Mouse (Mus musculus) layer of hippocampus, adult 9-11 months (tissue): Measurements from ENCODE around the gene Hacd2.
A peak's percentile ranks its signal among the peaks of the same experiment; 100 is the strongest.

Experiments
- DNase-seq: peaks from one replicate; pipeline ENCODE4 v3.0.0; 2022

Hacd2 gene

DNA sequence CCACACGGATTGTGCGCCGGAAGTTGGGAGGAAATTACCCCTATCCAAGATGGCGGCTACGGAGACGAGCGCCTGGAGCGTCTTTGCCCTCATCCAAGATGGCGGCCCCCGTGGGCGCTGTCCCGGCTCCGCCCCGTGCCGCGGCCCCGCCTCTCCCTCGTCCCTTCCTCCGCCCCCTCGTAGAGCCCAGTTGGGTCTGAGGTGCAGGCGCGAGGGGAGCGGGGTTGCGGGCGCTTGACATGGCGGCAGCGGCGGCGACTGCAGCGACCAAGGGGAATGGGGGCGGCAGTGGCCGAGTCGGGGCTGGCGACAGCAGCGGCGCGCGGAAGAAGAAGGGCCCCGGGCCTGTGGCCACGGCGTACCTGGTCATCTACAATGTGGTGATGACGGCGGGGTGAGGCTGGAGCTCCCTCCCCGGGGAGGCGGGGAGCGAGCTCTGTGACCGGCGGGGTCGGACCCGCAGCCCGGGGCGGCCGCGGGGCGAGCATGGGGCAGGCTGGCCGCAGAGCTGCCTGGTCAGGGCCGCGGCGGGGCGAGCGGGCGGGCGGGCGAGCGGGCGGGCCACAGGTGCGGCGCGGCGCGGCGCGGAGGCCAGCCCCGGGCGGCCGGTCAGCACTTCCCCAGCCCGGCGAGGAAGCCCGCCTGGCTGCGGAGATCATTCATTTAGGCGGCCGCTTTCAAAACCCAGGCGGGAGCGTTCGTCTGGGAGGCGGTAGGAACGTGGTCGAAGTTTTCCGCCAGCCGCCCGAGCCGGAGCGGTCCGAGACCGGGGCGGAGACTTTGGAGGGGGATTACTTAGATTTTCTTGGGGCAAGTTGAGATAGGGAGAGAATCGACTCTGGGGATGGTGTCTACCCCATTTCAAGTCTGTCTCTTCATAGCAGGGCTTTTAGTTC lies at the start of gene Hacd2:
Hacd2 (plus strand) TSS at position 187 of the 896 bp plus-strand sequence.
- DNase-seq: peak; percentile 95

GRCm38 (mm10) chr16:34972471-34972870 lies 49.8 kb upstream of the Hacd2 start:
- no peak for DNase-seq

GRCm38 (mm10) chr16:34975544-34975943 lies 46.7 kb upstream of the Hacd2 start:
- no peak for DNase-seq

DNA sequence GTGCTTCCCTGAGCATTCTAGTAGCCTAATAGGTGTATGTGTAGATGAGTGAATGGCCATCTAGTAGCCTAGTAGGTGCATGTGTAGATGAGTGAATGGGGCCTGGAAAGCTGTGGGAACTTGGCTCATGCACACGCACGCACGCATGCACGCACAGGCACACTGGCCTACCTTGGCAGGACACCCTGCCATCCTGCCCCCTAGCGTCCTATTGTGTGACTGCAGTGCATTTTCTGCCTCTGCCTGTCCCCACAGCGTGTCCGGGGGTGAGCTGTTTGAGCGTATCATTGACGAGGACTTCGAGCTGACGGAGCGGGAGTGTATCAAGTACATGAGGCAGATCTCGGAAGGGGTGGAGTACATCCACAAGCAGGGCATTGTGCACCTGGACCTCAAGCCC lies 45.6 kb upstream of the Hacd2 start:
- no peak for DNase-seq

GRCm38 (mm10) chr16:34978018-34978417 lies 44.2 kb upstream of the Hacd2 start:
- DNase-seq: no peak

DNA sequence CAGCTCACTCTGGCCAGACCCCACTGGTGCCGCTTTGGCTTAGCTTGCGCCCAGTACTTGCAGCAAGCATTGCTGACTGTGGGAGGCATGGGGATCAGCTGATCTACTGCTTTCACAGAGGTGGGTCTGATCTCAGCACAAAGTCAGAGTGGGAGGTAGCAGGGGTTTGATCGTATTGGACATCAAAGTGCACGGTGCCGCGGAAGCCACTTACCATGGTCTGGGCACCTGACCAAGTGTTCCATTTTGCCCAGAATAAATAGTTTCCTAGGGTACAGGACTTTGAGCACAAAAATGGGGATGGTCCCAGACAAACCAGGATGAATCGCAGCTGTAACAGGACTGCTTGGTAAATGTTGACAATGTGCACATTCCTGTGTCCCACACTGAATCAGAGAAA lies 41.2 kb upstream of the Hacd2 start:
- no peak for DNase-seq

- DNase-seq: peak; percentile 64
Observed at GRCm38 (mm10) chr16:34984203-34985030, 37.8 kb upstream of the Hacd2 start.

GRCm38 (mm10) chr16:34985031-34985346 lies 37.2 kb upstream of the Hacd2 start:
- DNase-seq: no peak

- DNase-seq: no peak
Observed at GRCm38 (mm10) chr16:34986211-34986825, 35.9 kb upstream of the Hacd2 start.

DNA sequence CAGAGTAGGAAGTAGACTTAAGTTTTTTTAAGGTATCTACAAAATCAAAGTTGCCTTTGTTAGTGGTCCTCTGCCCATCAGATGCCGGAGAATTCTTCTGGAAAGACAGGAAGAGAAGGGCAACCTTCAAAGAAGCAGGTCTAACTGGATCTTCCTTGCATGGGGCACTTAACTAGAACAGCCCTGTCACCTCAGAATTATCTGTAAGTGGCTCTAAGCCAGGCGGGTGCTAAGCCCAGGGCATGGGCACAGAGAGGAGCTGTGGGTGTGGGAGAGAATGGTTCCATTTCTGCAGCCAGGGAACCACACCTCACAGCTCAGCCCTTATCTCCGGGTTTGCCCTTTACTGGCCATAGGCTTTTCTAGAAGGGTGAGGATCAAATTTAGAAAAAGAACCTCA lies 30.9 kb upstream of the Hacd2 start:
- no peak for DNase-seq

GRCm38 (mm10) chr16:34992854-34993253 lies 29.4 kb upstream of the Hacd2 start:
- DNase-seq: no peak

DNA sequence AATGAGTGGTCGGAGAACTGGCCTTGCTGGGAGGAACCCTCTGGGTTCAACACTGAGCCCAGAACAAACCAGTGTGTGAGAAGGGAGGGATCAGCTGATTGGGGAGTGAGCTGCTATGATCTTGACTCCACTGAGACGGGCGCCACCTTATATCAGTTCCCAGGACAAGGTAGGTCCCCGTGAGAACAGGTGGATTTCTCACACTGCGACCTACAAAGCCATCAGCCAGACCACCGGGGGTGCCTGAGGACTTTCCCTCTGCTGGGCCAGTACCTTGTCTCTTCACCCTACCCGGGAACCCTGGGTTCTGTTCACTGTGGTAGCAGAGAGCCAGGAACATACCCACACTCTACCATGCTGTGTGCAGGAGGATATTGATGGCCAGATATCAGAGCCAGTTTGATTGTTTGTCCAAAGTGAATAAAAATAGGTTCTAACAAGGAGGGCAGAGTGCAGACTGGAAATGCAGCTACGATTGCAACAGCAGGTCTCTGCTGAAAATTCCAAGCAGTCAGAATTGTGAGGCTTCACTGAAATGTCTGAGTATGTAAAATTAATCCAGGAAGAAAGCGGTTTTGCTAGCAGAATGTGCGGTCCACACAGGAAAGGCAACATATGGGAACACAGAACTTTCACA lies 28.4 kb upstream of the Hacd2 start:
- DNase-seq: no peak

GRCm38 (mm10) chr16:34994641-34995141 lies 27.5 kb upstream of the Hacd2 start:
- no peak for DNase-seq

DNA sequence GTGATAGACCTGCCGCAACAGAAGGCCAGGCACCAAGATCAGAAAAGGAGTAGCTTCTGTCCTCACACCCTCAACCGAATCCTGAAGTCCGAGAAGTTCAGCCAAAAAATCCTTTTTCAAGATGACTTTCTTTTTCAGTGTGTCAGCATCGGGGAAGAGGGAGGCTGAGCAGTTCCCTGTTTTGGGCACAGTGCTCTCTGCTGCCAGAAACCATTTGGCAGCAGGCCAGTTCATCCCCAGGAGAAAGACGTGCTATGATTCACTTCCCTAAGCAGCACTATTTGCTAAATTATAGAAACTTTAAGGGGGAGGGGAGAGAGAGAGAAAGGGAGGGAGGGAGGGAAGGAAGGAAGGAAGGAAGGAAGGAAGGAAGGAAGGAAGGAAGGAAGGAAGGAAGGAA lies 26.1 kb upstream of the Hacd2 start:
- DNase-seq: peak; percentile 86

DNA sequence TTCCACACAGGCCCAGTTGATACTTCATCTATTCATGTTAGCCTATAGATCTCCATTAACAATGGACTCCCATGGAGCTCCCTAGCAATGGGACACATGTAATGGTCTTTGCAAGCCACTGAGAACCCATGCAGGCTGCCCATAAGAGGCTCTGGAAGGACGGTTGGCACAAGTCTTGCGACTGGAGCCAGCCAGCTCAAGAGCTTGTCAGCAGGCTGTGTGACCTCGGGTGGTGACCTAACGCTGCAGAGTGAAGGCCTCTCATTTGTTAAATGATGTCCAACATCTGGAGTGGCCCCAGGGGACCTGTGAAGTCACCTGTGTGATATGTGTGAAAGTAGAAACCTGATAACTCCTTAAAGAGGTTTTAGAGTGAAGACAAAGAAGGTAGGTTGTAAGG lies 25.2 kb upstream of the Hacd2 start:
- no peak for DNase-seq

DNA sequence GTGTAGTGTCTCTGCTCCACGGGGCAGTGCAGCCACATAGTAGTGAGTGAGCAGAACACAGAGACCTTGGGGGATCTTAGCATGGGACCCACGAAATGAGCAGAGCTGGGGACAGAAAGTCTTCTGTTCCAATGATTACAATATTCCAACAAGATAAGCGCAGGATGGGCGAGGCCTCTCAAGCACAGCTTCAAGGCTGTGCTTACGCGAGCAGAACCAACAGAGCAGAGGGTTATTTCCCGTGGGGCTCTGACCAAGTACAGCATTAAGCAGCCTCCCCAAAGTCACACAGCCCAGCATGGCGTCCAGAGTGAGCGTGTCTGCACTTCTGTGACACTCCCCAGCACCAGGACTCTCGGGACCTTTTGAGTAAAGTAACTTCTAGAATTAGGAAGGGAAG lies 24.7 kb upstream of the Hacd2 start:
- DNase-seq: no peak

GRCm38 (mm10) chr16:34999016-34999415 lies 23.2 kb upstream of the Hacd2 start:
- DNase-seq: peak; percentile 22

- no peak for DNase-seq
Observed at GRCm38 (mm10) chr16:34999986-35000385, 22.2 kb upstream of the Hacd2 start.

GRCm38 (mm10) chr16:35000923-35001560 lies 21.2 kb upstream of the Hacd2 start:
- no peak for DNase-seq

DNA sequence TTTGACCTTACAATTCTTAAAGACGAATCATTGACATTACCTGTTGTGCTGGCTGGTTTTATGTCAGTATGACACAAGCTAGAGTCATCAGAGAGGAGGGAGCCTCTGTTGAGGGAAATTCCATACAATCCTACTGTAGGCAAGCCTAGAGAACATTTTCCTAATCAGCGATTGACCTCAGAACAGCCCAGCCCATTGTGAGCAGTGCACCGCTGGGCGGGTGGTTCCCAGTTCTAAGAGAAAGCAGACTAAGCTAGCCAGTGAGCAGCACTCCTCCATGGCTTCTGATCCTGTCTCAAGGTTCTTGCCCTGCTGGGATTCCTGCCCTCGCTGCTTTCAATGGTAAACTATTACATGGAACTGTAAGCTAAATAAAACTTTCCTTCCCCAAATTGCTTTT lies 17.9 kb upstream of the Hacd2 start:
- DNase-seq: no peak

DNA sequence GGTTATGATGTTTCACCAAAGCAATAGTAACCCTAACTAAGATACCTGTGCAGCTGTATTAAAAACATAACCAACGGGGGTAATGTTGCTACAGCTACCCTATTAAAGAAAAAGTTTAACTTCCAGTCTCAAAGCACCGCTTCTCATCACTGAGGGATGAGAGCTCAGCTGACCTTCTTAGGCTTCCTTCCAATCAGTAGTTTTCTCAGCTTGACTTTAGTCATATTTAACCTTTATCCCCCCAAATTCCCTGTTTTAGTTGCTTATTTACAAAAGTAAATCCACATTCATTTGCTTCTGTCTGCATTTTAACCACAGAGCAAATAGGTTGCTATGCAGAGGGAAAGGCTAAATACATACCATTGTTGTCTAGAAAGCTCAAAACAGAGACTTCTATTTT lies 17.5 kb upstream of the Hacd2 start:
- DNase-seq: no peak

DNA sequence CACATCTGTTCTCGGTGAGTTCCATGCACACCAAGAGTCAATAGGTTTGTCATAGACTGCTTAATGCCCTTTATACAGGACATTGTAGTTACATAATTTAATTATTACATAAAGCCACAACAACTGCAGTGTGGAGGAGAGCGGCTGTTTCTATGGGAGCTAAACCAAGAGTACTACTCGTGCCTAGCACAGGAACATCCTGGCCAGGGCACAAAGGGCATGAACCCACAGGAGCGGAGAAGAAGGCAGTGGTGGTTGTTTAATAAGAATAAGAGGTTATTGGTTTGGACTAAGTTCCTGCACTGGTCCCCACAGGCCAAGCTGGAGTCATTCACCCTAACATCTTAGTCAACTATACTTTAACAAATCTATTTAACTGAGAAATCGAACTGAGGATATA lies 16.0 kb upstream of the Hacd2 start:
- no peak for DNase-seq

DNA sequence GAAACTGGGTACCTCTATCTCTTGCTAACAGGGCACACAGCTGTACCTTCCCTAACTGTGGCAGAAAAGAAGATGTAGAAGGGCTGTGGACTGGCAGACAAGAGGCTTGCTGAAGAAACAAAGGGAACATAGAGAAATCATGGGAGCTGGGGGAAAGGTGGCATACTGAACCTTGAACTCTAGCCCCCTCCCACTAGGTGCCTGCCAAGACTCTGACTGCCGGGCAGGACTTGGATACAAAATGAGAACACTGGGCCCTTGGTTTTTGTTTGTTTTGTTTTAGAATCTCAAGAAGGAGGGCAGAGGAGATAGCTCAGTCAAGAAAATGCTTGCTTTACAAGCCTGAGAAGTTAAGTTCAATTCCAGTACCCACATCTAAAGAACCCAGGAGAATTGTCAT lies 14.9 kb upstream of the Hacd2 start:
- no peak for DNase-seq
